Mouse (Mus musculus): ENCODE measurements around the gene Ppfia4.

DNA sequence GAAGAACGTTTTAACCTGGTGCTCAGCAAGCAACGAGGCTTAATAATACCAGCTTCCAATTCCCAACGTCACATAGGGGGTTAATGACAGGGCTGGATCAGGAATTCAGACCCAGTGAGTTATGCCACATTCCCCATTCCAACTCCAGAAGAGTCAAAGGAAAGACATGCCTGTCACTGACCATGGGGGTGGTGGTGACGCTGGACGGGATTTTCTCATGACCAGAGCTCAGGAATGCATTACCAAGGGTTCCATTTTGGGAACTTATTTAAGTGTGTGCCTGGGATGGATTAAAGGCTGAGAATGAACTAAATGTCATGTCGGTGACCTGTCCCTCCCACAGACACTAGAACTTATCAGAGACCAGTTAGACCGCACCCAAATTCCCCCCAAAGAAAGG, 55.9 kb downstream of the Ppfia4 start:
- no peak for TF ChIP-seq EP300 (IDR thresholded peaks at IDR 0.05; ENCODE audit: low read depth)
- TF ChIP-seq CTCF (IDR thresholded peaks at IDR 0.05; ENCODE audit: low read depth): no peak

Data from liver, embryonic 14.5 days (tissue).